Mouse (Mus musculus) bone marrow, adult 2 months (tissue): Measurements from ENCODE around the gene Zfp808.

Experiments used
- CTCF ChIP-seq: fragments of 200-500 bp; IDR thresholded peaks from 2 replicates; pipeline ENCODE4 v1.5.1; 2011; ENCODE audit warnings: low read length, control low read depth; ENCODE audit not compliant: control insufficient read depth, insufficient read depth
- POLR2A ChIP-seq: fragments of 200-500 bp; IDR thresholded peaks from 2 replicates; pipeline ENCODE4 v1.6.1; 2011; ENCODE audit warnings: low read depth, mild to moderate bottlenecking, control low read depth, low read length, borderline replicate concordance; ENCODE audit not compliant: control insufficient read depth

GRCm38 (mm10) chr13:62245264-62245663 is 115.6 kb downstream of the Zfp808 start:
- TF ChIP-seq CTCF (no peak), POLR2A (no peak)
